Mouse (Mus musculus): ENCODE measurements around the gene Gfra1. TPM values are rescaled to one million over a fixed set of nuclear protein-coding genes. Genes with fewer than 3 reads are reported as not detected.

Gfra1 gene
- polyA plus RNA-seq, 1 experiment from 2014 or later = 40.4 TPM

DNA sequence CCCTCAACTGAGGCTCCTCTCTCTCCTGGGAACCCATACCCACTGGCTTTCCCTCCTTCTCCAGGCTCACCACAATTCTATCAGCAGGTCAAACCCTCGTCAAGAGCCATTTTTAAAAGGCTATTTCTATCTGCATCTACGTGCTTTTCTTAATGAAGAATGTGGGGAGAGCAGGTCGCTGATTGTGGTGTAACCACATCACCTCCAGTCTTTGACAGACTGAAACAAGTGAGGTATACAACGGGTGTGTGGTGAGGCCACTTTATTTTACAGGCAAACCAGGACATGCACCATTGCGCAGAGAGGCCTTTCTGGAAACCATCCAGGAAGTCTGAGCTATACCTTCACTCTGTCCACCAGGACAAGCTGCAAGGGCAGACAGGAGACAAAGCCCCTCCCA, 19.8 kb downstream of the Gfra1 start:
- no peak overlapping the region for H3K27ac ChIP-seq (ENCODE audit: low read depth, low read length)
- H3K4me2 ChIP-seq (ENCODE audit: low read depth) = no peak overlapping the region
- WGBS = 87% methylated on average over 5 of the region's 5 CpGs
- no peaks in the 10 kb centered on the region for H3K27me3 ChIP-seq (ENCODE audit: control insufficient read depth, insufficient read depth, low read length)
- no peak overlapping the region for H3K4me3 ChIP-seq (ENCODE audit: low read depth, low read length)
- no peak overlapping the region for H3K9ac ChIP-seq (ENCODE audit: low read length)
- H3K4me1 ChIP-seq (ENCODE audit: control insufficient read depth, insufficient read depth, low read length) = peaks cover 13% of the 10 kb centered on the region
- H3K36me3 ChIP-seq (ENCODE audit: control insufficient read depth, insufficient read depth, low read length) = no peaks in the 10 kb centered on the region
- ATAC-seq (ENCODE audit: insufficient read depth, low FRiP score, low TSS enrichment) (no peak), DNase-seq (ENCODE audit: low spot score) (no peak)
- no peaks in the 10 kb centered on the region for H3K9me3 ChIP-seq (ENCODE audit: control insufficient read depth, low read length)

DNA sequence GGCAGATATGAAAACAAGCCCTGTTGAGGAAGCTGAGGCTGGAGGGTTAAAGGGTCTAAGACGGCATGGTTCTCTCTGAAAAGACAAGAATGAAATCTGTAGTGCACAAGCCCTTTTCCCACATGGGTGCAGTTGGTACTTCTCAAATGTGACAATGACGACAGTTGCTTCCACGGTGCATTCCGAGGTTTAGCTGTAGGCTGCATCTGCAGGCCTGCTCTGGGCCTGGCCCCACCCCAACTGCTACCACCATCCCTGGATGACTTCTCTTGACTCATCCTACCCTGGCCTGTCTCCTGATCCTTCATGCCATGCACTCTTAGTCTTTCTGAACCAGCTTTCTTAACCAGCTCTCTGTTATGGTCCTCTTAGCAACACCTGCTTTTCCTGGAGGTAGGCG, 22.9 kb downstream of the Gfra1 start:
- ATAC-seq (ENCODE audit: insufficient read depth, low FRiP score, low TSS enrichment) = no peak
- DNase-seq (ENCODE audit: low spot score) = no peak
- Histone ChIP-seq H3K27ac (ENCODE audit: low read depth, low read length) (no peak overlapping the region), H3K9ac (ENCODE audit: low read length) (no peak overlapping the region), H3K4me1 (ENCODE audit: control insufficient read depth, insufficient read depth, low read length) (peaks cover 9% of the 10 kb centered on the region), H3K36me3 (ENCODE audit: control insufficient read depth, insufficient read depth, low read length) (no peaks in the 10 kb centered on the region), H3K9me3 (ENCODE audit: control insufficient read depth, low read length) (no peaks in the 10 kb centered on the region), H3K4me2 (ENCODE audit: low read depth) (no peak overlapping the region), H3K27me3 (ENCODE audit: control insufficient read depth, insufficient read depth, low read length) (no peaks in the 10 kb centered on the region), H3K4me3 (ENCODE audit: low read depth, low read length) (no peak overlapping the region)
- 78% methylated on average over 5 of the region's 5 CpGs for WGBS

DNA sequence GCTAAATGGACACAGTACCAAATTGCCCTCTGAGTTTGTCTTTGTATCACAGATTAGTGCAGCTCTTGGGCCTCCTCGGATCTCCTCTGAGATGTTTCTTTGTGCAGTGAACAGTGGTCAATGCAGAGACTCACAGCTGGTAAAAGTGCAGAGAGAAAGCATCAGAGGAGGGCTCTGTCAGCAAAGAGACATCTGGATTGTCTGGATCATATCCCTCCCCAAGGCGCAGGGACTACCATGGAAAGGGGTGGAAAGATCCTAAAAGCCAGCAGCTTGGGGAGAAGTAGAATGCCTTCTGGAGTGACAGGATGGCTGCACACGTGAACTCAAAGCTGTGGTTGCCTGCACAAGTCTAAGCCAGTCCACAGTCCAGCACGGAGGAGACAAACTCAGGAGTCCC, 27.2 kb downstream of the Gfra1 start:
- Histone ChIP-seq H3K4me1 (ENCODE audit: control insufficient read depth, insufficient read depth, low read length) (no peaks in the 10 kb centered on the region), H3K4me2 (ENCODE audit: low read depth) (no peak overlapping the region), H3K27ac (ENCODE audit: low read depth, low read length) (no peak overlapping the region), H3K9ac (ENCODE audit: low read length) (no peak overlapping the region), H3K4me3 (ENCODE audit: low read depth, low read length) (no peak overlapping the region), H3K27me3 (ENCODE audit: control insufficient read depth, insufficient read depth, low read length) (no peaks in the 10 kb centered on the region), H3K36me3 (ENCODE audit: control insufficient read depth, insufficient read depth, low read length) (no peaks in the 10 kb centered on the region), H3K9me3 (ENCODE audit: control insufficient read depth, low read length) (no peaks in the 10 kb centered on the region)
- 83% methylated on average over 4 of the region's 4 CpGs for WGBS
- no peak for DNase-seq (ENCODE audit: low spot score)
- no peak for ATAC-seq (ENCODE audit: insufficient read depth, low FRiP score, low TSS enrichment)

DNA sequence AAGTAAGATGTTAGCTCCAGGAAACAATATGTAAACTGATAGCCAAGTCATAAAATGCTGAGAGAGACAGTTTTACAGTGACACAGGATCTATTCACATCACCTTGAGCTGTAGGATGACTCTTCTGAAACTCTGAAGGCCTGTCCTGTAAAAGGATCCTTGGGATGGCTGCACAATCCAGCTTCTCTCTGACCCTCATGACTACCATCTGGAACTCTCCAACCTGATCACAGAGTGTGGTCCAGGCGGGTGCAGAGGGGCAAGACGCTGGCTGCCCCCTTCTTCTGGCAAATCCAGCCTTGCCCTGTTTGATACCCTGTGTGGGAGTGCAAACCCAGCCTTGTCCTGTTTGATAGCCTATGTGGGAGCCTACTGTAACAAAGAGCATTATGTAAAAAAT, 28.4 kb downstream of the Gfra1 start:
- no peak for DNase-seq (ENCODE audit: low spot score)
- H3K27ac ChIP-seq (ENCODE audit: low read depth, low read length) = no peak overlapping the region
- H3K36me3 ChIP-seq (ENCODE audit: control insufficient read depth, insufficient read depth, low read length) = no peaks in the 10 kb centered on the region
- H3K4me2 ChIP-seq (ENCODE audit: low read depth) = no peak overlapping the region
- no peaks in the 10 kb centered on the region for H3K4me1 ChIP-seq (ENCODE audit: control insufficient read depth, insufficient read depth, low read length)
- WGBS = 80% methylated on average over 2 of the region's 2 CpGs
- no peak overlapping the region for H3K9ac ChIP-seq (ENCODE audit: low read length)
- no peak overlapping the region for H3K4me3 ChIP-seq (ENCODE audit: low read depth, low read length)
- no peak for ATAC-seq (ENCODE audit: insufficient read depth, low FRiP score, low TSS enrichment)
- H3K9me3 ChIP-seq (ENCODE audit: control insufficient read depth, low read length) = no peaks in the 10 kb centered on the region
- H3K27me3 ChIP-seq (ENCODE audit: control insufficient read depth, insufficient read depth, low read length) = no peaks in the 10 kb centered on the region

DNA sequence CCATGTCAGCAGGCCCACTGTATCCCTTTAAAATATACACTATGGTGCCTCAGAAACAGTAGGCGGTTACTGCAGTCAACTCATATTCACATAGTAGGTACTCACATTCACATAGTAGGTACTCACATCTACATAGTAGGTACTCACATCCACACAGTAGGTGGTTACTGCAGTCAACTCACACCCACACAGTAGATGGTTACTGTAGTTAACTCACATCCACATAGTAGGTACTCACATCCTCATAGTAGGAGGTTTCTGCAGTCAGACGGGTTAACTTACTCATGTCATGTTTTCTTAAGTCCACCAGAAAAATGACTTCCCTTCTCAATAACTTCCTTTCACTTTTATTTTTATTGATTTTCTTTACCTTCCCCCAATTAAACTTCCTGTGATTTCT, 30.8 kb downstream of the Gfra1 start:
- H3K9me3 ChIP-seq (ENCODE audit: control insufficient read depth, low read length) = no peaks in the 10 kb centered on the region
- H3K36me3 ChIP-seq (ENCODE audit: control insufficient read depth, insufficient read depth, low read length) = no peaks in the 10 kb centered on the region
- WGBS = 90% methylated on average over 2 of the region's 2 CpGs
- H3K4me2 ChIP-seq (ENCODE audit: low read depth) = no peak overlapping the region
- H3K27ac ChIP-seq (ENCODE audit: low read depth, low read length) = no peak overlapping the region
- H3K4me3 ChIP-seq (ENCODE audit: low read depth, low read length) = no peak overlapping the region
- ATAC-seq (ENCODE audit: insufficient read depth, low FRiP score, low TSS enrichment) (no peak), DNase-seq (ENCODE audit: low spot score) (no peak)
- no peaks in the 10 kb centered on the region for H3K27me3 ChIP-seq (ENCODE audit: control insufficient read depth, insufficient read depth, low read length)
- H3K9ac ChIP-seq (ENCODE audit: low read length) = no peak overlapping the region
- H3K4me1 ChIP-seq (ENCODE audit: control insufficient read depth, insufficient read depth, low read length) = no peaks in the 10 kb centered on the region

DNA sequence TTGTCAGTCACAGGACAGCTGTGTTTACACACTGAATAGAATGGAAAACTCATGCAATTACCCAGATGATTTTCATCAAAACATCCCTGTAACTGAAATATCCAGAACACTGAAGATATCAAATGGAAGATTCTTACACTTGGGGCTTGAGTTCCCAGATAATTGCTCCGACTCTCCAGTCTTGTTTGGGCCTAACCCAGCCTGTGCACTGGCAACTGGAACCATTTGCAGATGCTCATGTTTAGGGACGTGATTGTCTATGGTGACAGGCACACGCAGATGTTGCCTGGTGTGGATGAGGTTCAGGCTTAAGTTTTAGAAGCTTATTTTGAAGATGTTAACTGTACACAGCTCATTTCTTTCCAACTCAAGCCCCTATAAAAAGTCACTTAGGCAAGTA, 31.5 kb downstream of the Gfra1 start:
- Histone ChIP-seq H3K27ac (ENCODE audit: low read depth, low read length) (no peak overlapping the region), H3K4me2 (ENCODE audit: low read depth) (no peak overlapping the region), H3K4me1 (ENCODE audit: control insufficient read depth, insufficient read depth, low read length) (no peaks in the 10 kb centered on the region), H3K9ac (ENCODE audit: low read length) (no peak overlapping the region), H3K9me3 (ENCODE audit: control insufficient read depth, low read length) (no peaks in the 10 kb centered on the region), H3K27me3 (ENCODE audit: control insufficient read depth, insufficient read depth, low read length) (no peaks in the 10 kb centered on the region), H3K4me3 (ENCODE audit: low read depth, low read length) (no peak overlapping the region), H3K36me3 (ENCODE audit: control insufficient read depth, insufficient read depth, low read length) (no peaks in the 10 kb centered on the region)
- WGBS = 89% methylated on average over 3 of the region's 3 CpGs
- DNase-seq (ENCODE audit: low spot score) (no peak), ATAC-seq (ENCODE audit: insufficient read depth, low FRiP score, low TSS enrichment) (no peak)

DNA sequence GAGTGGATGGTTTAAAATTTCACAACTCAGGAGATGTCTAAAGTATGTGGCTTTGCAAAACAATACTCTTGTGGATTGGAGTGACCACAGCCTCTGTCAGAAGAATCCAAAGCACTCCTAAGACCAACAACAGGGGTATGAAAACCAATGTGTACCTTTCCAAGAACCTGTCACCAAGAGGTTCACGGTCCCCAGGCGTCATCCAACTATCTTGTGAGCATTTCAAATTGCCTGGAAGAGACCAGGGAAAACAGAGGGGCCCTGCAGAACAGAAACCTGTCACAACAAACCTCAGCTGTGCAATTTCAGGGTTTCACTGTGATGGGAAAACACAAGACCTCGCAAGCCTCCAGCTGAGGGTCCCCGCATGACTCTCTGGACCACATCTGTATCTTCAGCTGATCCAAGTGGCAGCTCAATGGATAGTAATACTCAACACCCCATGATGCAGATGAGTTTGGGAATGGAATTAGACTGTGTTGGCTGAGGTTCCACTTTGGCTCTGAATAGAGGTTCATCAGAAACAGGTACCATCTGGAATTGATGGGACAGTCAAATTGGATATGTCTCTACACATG, 32.7 kb downstream of the Gfra1 start:
- H3K4me1 ChIP-seq (ENCODE audit: control insufficient read depth, insufficient read depth, low read length) = no peaks in the 10 kb centered on the region
- H3K4me3 ChIP-seq (ENCODE audit: low read depth, low read length) = no peak overlapping the region
- H3K9ac ChIP-seq (ENCODE audit: low read length) = no peak overlapping the region
- no peaks in the 10 kb centered on the region for H3K27me3 ChIP-seq (ENCODE audit: control insufficient read depth, insufficient read depth, low read length)
- no peak for ATAC-seq (ENCODE audit: insufficient read depth, low FRiP score, low TSS enrichment)
- no peaks in the 10 kb centered on the region for H3K36me3 ChIP-seq (ENCODE audit: control insufficient read depth, insufficient read depth, low read length)
- no peak overlapping the region for H3K4me2 ChIP-seq (ENCODE audit: low read depth)
- H3K9me3 ChIP-seq (ENCODE audit: control insufficient read depth, low read length) = no peaks in the 10 kb centered on the region
- no peak overlapping the region for H3K27ac ChIP-seq (ENCODE audit: low read depth, low read length)
- WGBS = 90% methylated on average over 4 of the region's 4 CpGs
- DNase-seq (ENCODE audit: low spot score) = no peak

DNA sequence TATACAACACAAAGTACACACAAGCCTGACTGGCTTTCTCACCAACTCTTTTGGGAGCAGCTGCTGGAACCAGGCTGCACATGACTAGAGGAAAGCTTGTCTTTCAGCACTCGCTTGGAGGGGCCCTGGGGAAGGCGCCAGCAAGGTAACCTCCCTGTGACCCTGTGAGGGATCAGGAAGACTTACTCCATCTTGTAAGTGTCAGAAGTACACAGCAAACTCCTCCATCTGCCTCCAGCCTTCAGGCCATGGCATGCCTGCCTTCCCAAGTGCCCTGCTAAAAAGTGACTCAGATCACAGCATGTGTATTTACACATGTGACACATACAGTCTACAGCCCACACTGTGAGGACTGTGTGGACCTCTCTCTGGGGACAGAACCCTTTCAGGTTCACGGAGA, 36.0 kb downstream of the Gfra1 start:
- H3K4me1 ChIP-seq (ENCODE audit: control insufficient read depth, insufficient read depth, low read length) = no peaks in the 10 kb centered on the region
- H3K27me3 ChIP-seq (ENCODE audit: control insufficient read depth, insufficient read depth, low read length) = no peaks in the 10 kb centered on the region
- no peak overlapping the region for H3K9ac ChIP-seq (ENCODE audit: low read length)
- WGBS = 61% methylated on average over 3 of the region's 3 CpGs
- no peak overlapping the region for H3K4me3 ChIP-seq (ENCODE audit: low read depth, low read length)
- ATAC-seq (ENCODE audit: insufficient read depth, low FRiP score, low TSS enrichment) (no peak), DNase-seq (ENCODE audit: low spot score) (peak; percentile 62)
- H3K36me3 ChIP-seq (ENCODE audit: control insufficient read depth, insufficient read depth, low read length) = no peaks in the 10 kb centered on the region
- H3K4me2 ChIP-seq (ENCODE audit: low read depth) = no peak overlapping the region
- no peak overlapping the region for H3K27ac ChIP-seq (ENCODE audit: low read depth, low read length)
- no peaks in the 10 kb centered on the region for H3K9me3 ChIP-seq (ENCODE audit: control insufficient read depth, low read length)

DNA sequence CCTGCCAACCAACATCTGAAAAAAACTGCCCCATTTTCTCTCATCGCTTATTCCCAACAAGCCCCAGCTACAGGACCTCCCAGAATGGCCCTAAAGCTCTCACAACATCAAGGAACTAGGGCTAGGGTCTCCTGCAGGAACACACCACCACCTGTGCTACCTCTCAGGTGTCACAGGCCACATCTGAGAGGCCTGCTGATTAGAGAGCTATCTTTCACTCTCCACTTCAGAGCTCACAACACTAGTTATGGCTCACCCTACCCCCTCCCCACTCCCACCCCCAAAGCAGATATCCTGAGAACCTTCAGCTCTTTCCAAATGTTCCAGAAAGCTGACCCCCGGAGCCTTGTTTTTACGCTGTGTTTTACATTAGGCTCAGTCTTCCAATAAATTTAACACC, 36.4 kb downstream of the Gfra1 start:
- Histone ChIP-seq H3K27ac (ENCODE audit: low read depth, low read length) (0 out of 2 replicates have a peak overlapping the region, but pooled peaks have one; percentile 24), H3K4me2 (ENCODE audit: low read depth) (no peak overlapping the region), H3K27me3 (ENCODE audit: control insufficient read depth, insufficient read depth, low read length) (no peaks in the 10 kb centered on the region), H3K4me1 (ENCODE audit: control insufficient read depth, insufficient read depth, low read length) (no peaks in the 10 kb centered on the region), H3K36me3 (ENCODE audit: control insufficient read depth, insufficient read depth, low read length) (no peaks in the 10 kb centered on the region), H3K4me3 (ENCODE audit: low read depth, low read length) (no peak overlapping the region), H3K9me3 (ENCODE audit: control insufficient read depth, low read length) (no peaks in the 10 kb centered on the region), H3K9ac (ENCODE audit: low read length) (no peak overlapping the region)
- ATAC-seq (ENCODE audit: insufficient read depth, low FRiP score, low TSS enrichment) = no peak
- 71% methylated on average over 3 of the region's 3 CpGs for WGBS
- DNase-seq (ENCODE audit: low spot score) = no peak

All from neural tube, embryonic 11.5 days (tissue).